Mouse (Mus musculus): ENCODE results near the gene Tspan8. TPM values are rescaled to one million over a fixed set of nuclear protein-coding genes. Genes with fewer than 3 reads are reported as not detected.
A peak's percentile ranks its signal among the peaks of the same experiment; 100 is the strongest.

The Tspan8 gene
- 22.7 and 32.7 TPM in 2 replicates for polyA plus RNA-seq (2012; rRNA removed)

DNA sequence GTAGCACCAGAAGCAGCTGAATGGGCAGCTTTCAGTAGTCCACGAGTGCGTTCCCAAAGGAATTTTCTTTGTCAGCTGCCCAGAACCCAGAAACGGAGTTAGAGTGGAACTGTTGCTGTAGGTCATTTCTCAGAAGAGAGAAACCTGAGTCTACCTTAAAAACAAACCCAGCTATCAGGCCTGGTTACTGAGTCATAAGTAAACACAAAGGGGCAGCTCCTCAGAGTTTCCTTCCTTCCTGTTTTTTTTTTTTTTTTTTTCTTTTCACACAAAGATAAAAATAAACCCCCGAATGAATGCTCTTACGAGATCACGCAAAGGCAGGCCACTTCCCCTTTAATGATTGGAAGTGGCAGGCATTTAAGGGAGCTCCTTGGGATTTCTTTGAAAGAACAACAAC, at the start of gene Tspan8:
TSS of gene Tspan8 (plus strand) at position 322 of the 400 bp plus-strand sequence.
- peak; percentile 27 for DNase-seq
- 22% methylated on average over 6 of the region's 6 CpGs for WGBS
- H3K27ac ChIP-seq (ENCODE audit: insufficient read depth, low read depth, low read length): peak within 1 kb of the TSS; percentile 51

DNA sequence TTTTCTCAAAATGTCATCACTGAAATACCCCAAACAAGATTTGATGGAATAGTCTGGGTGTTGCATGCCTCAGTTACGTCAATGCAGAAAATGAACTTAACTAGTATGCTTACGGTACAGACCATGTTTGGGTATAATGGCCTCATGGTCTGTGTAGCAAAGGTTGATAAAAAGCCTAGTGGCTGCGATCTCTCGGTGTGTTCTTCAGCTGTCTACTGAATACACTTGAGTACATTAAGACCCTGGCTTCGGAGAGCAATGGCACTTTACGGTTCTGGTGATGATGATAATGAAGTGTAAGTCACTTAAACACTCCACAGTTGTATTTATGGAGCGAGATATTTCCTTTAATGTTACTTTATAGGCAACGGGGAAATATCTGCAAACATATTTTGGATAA, 46.6 kb upstream of the Tspan8 start:
- TF ChIP-seq POLR2A (IDR thresholded peaks at IDR 0.05; ENCODE audit: low read depth, low read length) (no peak), CTCF (conservative IDR thresholded peaks at IDR 0.05; ENCODE audit: insufficient read depth, insufficient read length, low read depth, low read length) (no peak)
- WGBS: 94% methylated on average over 8 of the region's 8 CpGs

More for the DNA sequence above, at the start of gene Tspan8:
- peaks cover 5% of the 10 kb centered on the region; the same call in 1 of the 2 replicates for H3K4me1 ChIP-seq (ENCODE audit: control insufficient read depth, insufficient read depth, low read length)
- no peaks in the 10 kb centered on the region for H3K27me3 ChIP-seq (replicated peaks; ENCODE audit: control insufficient read depth, insufficient read depth, low read length)
- no peak for TF ChIP-seq CTCF (conservative IDR thresholded peaks at IDR 0.05; ENCODE audit: insufficient read depth, insufficient read length, low read depth, low read length)
- TF ChIP-seq POLR2A (IDR thresholded peaks at IDR 0.05; ENCODE audit: low read depth, low read length): no peak
- H3K36me3 ChIP-seq (ENCODE audit: control insufficient read depth, insufficient read depth, low read length): no peaks in the 10 kb centered on the region
- peak within 1 kb of the TSS; percentile 31 for H3K4me3 ChIP-seq (ENCODE audit: insufficient read depth, low read depth, low read length)

DNA sequence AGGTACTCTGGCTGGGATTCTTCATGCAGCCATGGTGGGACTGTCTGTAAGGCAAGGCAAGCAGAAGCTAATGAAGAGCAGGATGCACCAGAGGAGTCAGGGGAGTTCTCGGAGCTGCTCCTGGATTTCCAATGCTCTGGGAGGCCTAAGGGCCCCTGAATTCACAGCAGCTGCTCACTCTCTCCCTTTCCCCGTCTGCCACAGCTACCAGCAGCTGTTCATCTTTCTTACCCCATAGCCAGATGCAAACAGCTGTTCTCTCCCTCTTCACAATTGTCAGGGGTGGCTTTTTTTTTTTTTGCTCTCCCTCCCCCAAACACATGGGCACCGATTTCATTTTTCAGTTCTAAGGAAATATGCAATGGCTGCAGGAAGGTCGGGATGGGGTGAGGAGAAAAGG, 42.2 kb upstream of the Tspan8 start:
- no peaks in the 10 kb centered on the region for H3K36me3 ChIP-seq (ENCODE audit: control insufficient read depth, insufficient read depth, low read length)
- H3K27me3 ChIP-seq (replicated peaks; ENCODE audit: control insufficient read depth, insufficient read depth, low read length): no peaks in the 10 kb centered on the region
- no peak overlapping the region for H3K27ac ChIP-seq (ENCODE audit: insufficient read depth, low read depth, low read length)
- no peak for DNase-seq
- H3K4me3 ChIP-seq (ENCODE audit: insufficient read depth, low read depth, low read length): no peak overlapping the region
- WGBS: 73% methylated on average over 4 of the region's 4 CpGs
- no peaks in the 10 kb centered on the region for H3K4me1 ChIP-seq (ENCODE audit: control insufficient read depth, insufficient read depth, low read length)
- TF ChIP-seq CTCF (conservative IDR thresholded peaks at IDR 0.05; ENCODE audit: insufficient read depth, insufficient read length, low read depth, low read length) (no peak), POLR2A (IDR thresholded peaks at IDR 0.05; ENCODE audit: low read depth, low read length) (no peak)

More for the DNA sequence above, 46.6 kb upstream of the Tspan8 start:
- H3K4me3 ChIP-seq (ENCODE audit: insufficient read depth, low read depth, low read length): no peak overlapping the region
- no peak overlapping the region for H3K27ac ChIP-seq (ENCODE audit: insufficient read depth, low read depth, low read length)
- no peaks in the 10 kb centered on the region for H3K27me3 ChIP-seq (replicated peaks; ENCODE audit: control insufficient read depth, insufficient read depth, low read length)
- DNase-seq: no peak
- no peaks in the 10 kb centered on the region for H3K36me3 ChIP-seq (ENCODE audit: control insufficient read depth, insufficient read depth, low read length)
- H3K4me1 ChIP-seq (ENCODE audit: control insufficient read depth, insufficient read depth, low read length): no peaks in the 10 kb centered on the region

DNA sequence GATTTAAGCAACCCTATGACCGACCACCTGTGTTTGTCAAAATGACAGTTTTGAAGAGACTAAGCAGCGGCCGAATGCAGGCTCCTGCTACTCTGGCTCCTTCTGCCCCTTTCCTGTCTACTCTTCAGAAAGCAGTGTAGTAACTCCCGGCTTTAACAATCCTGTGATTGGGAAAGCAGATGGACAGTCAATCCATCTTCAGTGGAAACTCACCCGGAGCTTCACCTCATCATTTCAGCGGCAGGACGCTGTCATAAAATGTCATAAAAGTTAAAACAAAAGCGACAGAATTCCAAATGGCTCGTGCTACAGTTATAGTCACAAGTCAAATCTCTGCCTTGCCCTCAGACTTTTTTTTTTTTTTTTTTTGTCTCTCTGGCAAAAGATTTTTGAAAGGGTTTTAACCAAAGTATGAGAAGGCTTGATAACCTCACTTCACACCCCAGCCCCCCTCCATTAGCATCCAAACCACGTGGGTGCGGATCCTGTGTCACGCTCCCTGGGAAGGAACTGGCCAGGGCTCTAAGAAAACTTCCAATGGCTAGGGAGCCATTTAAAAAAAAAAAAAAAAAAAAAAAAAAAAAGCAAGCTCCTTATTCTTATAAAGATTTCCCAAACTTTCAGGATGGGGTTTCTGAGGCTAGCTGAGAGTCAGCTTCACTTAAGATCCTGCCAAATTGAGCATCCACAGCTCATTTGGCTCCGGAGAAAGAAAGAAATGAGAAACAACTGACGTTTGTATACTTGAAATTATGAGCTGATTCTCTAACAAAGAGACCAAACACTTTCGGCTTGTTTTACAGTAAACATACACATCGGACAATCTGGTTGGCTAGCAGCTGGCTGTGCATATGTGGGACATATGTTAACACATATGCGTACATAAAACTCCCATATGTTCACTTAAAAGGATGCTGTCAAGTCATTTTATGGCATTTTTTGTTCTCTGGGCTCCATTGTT, 40.4 kb upstream of the Tspan8 start:
- Histone ChIP-seq H3K4me3 (ENCODE audit: insufficient read depth, low read depth, low read length) (no peak overlapping the region), H3K27ac (ENCODE audit: insufficient read depth, low read depth, low read length) (no peak overlapping the region), H3K4me1 (ENCODE audit: control insufficient read depth, insufficient read depth, low read length) (0 out of 2 replicates have a peak, but pooled peaks cover 5% of the 10 kb centered on the region), H3K27me3 (replicated peaks; ENCODE audit: control insufficient read depth, insufficient read depth, low read length) (no peaks in the 10 kb centered on the region), H3K36me3 (ENCODE audit: control insufficient read depth, insufficient read depth, low read length) (no peaks in the 10 kb centered on the region)
- DNase-seq: no peak
- WGBS: 54% methylated on average over 17 of the region's 17 CpGs
- TF ChIP-seq CTCF (conservative IDR thresholded peaks at IDR 0.05; ENCODE audit: insufficient read depth, insufficient read length, low read depth, low read length): no peak
- TF ChIP-seq POLR2A (IDR thresholded peaks at IDR 0.05; ENCODE audit: low read depth, low read length): no peak

DNA sequence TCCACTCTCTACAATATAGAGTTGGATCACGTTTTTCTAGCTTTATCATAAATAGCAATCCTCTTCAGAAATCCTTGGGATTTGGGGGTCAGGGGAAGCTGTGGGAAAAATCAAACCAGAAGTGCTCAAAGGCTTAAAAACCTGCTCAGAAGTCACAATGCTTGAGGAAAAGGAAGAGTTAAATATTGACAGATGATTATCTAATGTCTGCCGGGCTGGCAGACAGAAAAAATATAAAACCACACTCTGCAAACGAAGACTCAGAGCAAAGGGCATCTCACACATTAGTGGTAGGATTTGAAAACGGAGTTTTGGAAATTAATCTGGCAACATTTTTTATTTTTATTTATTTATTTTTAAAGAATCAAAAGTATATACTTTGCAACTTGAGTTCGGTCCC, 39.3 kb upstream of the Tspan8 start:
- H3K4me3 ChIP-seq (ENCODE audit: insufficient read depth, low read depth, low read length): no peak overlapping the region
- H3K36me3 ChIP-seq (ENCODE audit: control insufficient read depth, insufficient read depth, low read length): no peaks in the 10 kb centered on the region
- H3K27me3 ChIP-seq (replicated peaks; ENCODE audit: control insufficient read depth, insufficient read depth, low read length): no peaks in the 10 kb centered on the region
- 48% methylated on average over 5 of the region's 5 CpGs for WGBS
- H3K4me1 ChIP-seq (ENCODE audit: control insufficient read depth, insufficient read depth, low read length): 0 out of 2 replicates have a peak, but pooled peaks cover 5% of the 10 kb centered on the region
- no peak overlapping the region for H3K27ac ChIP-seq (ENCODE audit: insufficient read depth, low read depth, low read length)
- DNase-seq: peak; percentile 51
- TF ChIP-seq POLR2A (IDR thresholded peaks at IDR 0.05; ENCODE audit: low read depth, low read length): no peak
- no peak for TF ChIP-seq CTCF (conservative IDR thresholded peaks at IDR 0.05; ENCODE audit: insufficient read depth, insufficient read length, low read depth, low read length)

DNA sequence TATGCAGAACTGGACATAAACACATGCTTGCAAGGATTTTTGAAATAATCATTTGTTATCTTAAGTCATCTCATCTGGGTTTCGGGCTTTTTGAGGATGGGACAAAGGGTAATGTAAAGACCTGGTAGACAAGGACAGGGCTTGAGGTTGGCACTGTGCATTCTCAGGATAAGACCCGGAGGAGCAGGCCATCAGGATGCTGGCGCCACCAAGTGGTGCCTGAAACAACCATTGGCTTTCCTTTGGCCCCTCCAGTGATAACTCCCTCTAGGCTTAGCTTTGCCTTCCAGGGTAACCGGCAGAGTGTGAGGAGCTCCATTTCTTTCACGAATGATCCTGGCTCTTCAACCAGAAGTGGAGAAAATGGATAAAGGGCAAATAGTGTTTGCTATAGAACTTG, 38.0 kb upstream of the Tspan8 start:
- peak; percentile 37 for DNase-seq
- Histone ChIP-seq H3K4me3 (ENCODE audit: insufficient read depth, low read depth, low read length) (no peak overlapping the region), H3K27ac (ENCODE audit: insufficient read depth, low read depth, low read length) (no peak overlapping the region), H3K36me3 (ENCODE audit: control insufficient read depth, insufficient read depth, low read length) (no peaks in the 10 kb centered on the region), H3K27me3 (replicated peaks; ENCODE audit: control insufficient read depth, insufficient read depth, low read length) (no peaks in the 10 kb centered on the region), H3K4me1 (ENCODE audit: control insufficient read depth, insufficient read depth, low read length) (0 out of 2 replicates have a peak, but pooled peaks cover 5% of the 10 kb centered on the region)
- no peak for TF ChIP-seq POLR2A (IDR thresholded peaks at IDR 0.05; ENCODE audit: low read depth, low read length)
- peak; percentile 55 for TF ChIP-seq CTCF (conservative IDR thresholded peaks at IDR 0.05; ENCODE audit: insufficient read depth, insufficient read length, low read depth, low read length)
- 63% methylated on average over 5 of the region's 5 CpGs for WGBS

Data from kidney, adult 2 months (tissue).